Mouse (Mus musculus) ES-E14 (cell line): Measurements from ENCODE around the gene Emilin2.

ENCODE experiments used
- CHD2 ChIP-seq: IDR thresholded peaks from 2 replicates; pipeline ENCODE4 v1.6.1; 2014; ENCODE audit warnings: mild to moderate bottlenecking, low read depth, low read length, inconsistent platforms
- HCFC1 ChIP-seq: IDR thresholded peaks from 2 replicates; pipeline ENCODE4 v1.6.1; 2012; ENCODE audit warnings: low read length, inconsistent platforms, borderline replicate concordance; ENCODE audit not compliant: insufficient read depth
- MAFK ChIP-seq: IDR thresholded peaks from 2 replicates; pipeline ENCODE4 v1.6.1; 2014; ENCODE audit warnings: mild to moderate bottlenecking, low read depth, low read length, inconsistent platforms; ENCODE audit not compliant: insufficient read depth
- ZC3H11A ChIP-seq: IDR thresholded peaks from 2 replicates; pipeline ENCODE4 v1.6.1; 2012; ENCODE audit warnings: low read depth, mild to moderate bottlenecking, inconsistent platforms, low read length, borderline replicate concordance
- ZNF384 ChIP-seq: IDR thresholded peaks from 2 replicates; pipeline ENCODE4 v1.6.1; 2012; ENCODE audit warnings: low read depth, low read length, inconsistent platforms

GRCm38 (mm10) chr17:71308296-71308695, 3.5 kb downstream of the Emilin2 start:
- no peak for TF ChIP-seq MAFK
- TF ChIP-seq CHD2 = no peak
- no peak for TF ChIP-seq HCFC1
- no peak for TF ChIP-seq ZC3H11A
- no peak for TF ChIP-seq ZNF384
